Mouse (Mus musculus) CD4-positive, CD25-positive, alpha-beta regulatory T cell, adult 9 weeks (primary cell): ENCODE data around the gene Gm9767. TPM values are rescaled to one million over a fixed set of nuclear protein-coding genes. Genes with fewer than 3 reads are reported as not detected.

Source experiments
- polyA plus RNA-seq: library from polyadenylated mRNA; unstranded; fragments of 100-300 nt; shearing (Covaris generic); gene quantifications from one replicate; pipeline ENCODE4 v1.2.1, GENCODE M21; 2017

Gene Gm9767
- polyA plus RNA-seq: not detected

GRCm38 (mm10) chr10:26077671-26078481 lies at the start of gene Gm9767:
TSS of gene Gm9767 (plus strand) at chr10:26078255.

GRCm38 (mm10) chr10:26078521-26079142 lies 577 bp downstream of the Gm9767 start, which contains the start of gene Tmem200a:
TSS of gene Tmem200a (minus strand) at chr10:26079052.

Other genes starting within 250 kb of the Gm9767 start
- not detected for gene Tmem200a, start 797 bp downstream of the Gm9767 start, polyA plus RNA-seq
- gene Samd3, start 151.5 kb downstream of the Gm9767 start, polyA plus RNA-seq: 2.8 TPM